Mouse (Mus musculus) neural tube, embryonic 12.5 days (tissue): ENCODE results near the gene Cdh23. TPM values are rescaled to one million over a fixed set of nuclear protein-coding genes. Genes with fewer than 3 reads are reported as not detected.

Source experiments
- ATAC-seq: fragments of 200-750 bp; cut with Nextera tagmentation; 2 replicates; pipeline ENCODE4 v1.8.0; 2017; ENCODE audit warnings: low read depth, mild to moderate bottlenecking, moderate TSS enrichment, moderate library complexity; ENCODE audit not compliant: low FRiP score
- H3K27ac ChIP-seq: fragments of 300-500 bp; sonication (generic); 2 replicates; pipeline ENCODE4 v1.5.1; 2016
- H3K27me3 ChIP-seq: fragments of 300-500 bp; sonication (generic); replicated peaks from 2 replicates; pipeline ENCODE4 v1.6.1; 2016; ENCODE audit warnings: mild to moderate bottlenecking
- H3K36me3 ChIP-seq: fragments of 300-500 bp; sonication (generic); 2 replicates; pipeline ENCODE4 v1.6.1; 2016; ENCODE audit warnings: mild to moderate bottlenecking
- H3K4me1 ChIP-seq: fragments of 300-500 bp; sonication (generic); 2 replicates; pipeline ENCODE4 v1.6.1; 2016
- H3K4me2 ChIP-seq: fragments of 300-500 bp; sonication (generic); replicated peaks from 2 replicates; pipeline ENCODE4 v1.6.1; 2016; ENCODE audit warnings: mild to moderate bottlenecking
- H3K4me3 ChIP-seq: fragments of 300-500 bp; sonication (generic); 2 replicates; pipeline ENCODE4 v1.5.1; 2016
- H3K9ac ChIP-seq: fragments of 300-500 bp; sonication (generic); 2 replicates; pipeline ENCODE4 v1.6.1; 2016; ENCODE audit warnings: mild to moderate bottlenecking
- H3K9me3 ChIP-seq: fragments of 300-500 bp; sonication (generic); 2 replicates; pipeline ENCODE4 v1.6.1; 2016; ENCODE audit warnings: mild to moderate bottlenecking
- WGBS: fragments of 180-500 bp; shearing (Covaris S2); methylation state at CpG from one replicate; pipeline ENCODE4 v1.1.7; 2016; 5-methylcytosine and 5-hydroxymethylcytosine counted together
- polyA plus RNA-seq: library from polyadenylated mRNA; unstranded; fragments of >200 nt; fragmentation: Nextera tagmentation; extraction: Ambion mirVana; gene quantifications from 2 replicates; pipeline ENCODE4 v1.2.1, GENCODE M21; 2016

The Cdh23 gene
- polyA plus RNA-seq, 1 experiment from 2014 or later = 1.0 TPM

DNA sequence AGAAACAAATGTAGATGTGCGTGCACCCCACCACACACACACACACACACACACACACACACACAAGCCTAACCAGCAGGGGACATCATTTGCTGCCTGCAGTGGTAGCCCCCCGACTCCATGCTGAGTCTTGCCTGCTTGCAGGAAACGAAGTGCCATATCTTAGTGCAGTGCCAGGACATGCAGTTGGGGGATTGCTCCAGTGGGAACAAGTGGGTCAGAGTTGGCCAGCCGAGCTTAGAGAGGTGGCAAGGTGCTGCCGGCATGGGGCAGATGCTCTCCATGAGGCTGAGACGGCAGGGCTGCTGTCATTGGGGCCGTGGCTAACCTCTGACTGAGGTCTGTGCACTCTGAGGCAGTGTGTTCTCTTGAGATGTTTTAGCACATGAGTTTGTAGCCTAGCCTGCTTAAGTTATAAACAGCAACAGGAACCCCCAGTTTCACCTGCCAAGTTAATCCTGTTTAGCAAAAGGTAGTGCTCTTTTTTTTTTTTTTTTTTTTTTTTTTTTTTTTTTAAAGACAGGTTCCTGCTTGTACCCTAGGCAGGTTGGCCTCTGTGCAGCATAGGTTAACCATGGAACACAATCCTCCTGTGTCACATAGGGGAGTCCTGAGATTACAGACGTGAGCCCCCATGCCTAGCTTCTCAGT, 416.9 kb downstream of the Cdh23 start:
- Histone ChIP-seq H3K4me1 (peaks cover 38% of the 10 kb centered on the region), H3K36me3 (no peaks in the 10 kb centered on the region), H3K4me2 (peak overlapping the region; percentile 88), H3K9ac (peak overlapping the region; percentile 22; the same call in 1 of the 2 replicates), H3K9me3 (no peaks in the 10 kb centered on the region), H3K27me3 (no peaks in the 10 kb centered on the region), H3K4me3 (peak overlapping the region; percentile 1; the same call in 1 of the 2 replicates), H3K27ac (no peak overlapping the region)
- 69% methylated on average over 8 of the region's 8 CpGs for WGBS
- ATAC-seq = no peak

DNA sequence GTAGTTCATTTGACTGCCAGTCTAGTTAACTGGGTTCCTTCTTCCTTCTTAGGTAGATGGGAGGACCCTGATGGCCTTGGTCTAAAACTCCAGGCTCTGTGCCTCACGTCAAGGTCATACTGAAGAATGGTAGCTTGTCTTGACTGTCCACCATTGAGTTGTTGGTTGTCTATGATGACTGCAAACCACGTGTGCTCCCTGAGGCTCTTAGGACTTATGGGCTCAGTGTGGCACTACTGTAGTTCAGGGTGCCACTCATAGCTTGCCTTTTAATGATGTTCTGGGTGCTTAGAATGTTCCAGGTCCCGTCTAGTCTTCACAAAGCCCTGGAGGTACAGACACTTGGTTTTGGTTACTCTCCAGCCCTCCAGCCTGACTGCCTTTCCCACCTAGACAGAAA, 417.5 kb downstream of the Cdh23 start:
- H3K27ac ChIP-seq = no peak overlapping the region
- 84% methylated on average over 3 of the region's 3 CpGs for WGBS
- peak overlapping the region; percentile 1 for H3K4me3 ChIP-seq
- H3K9me3 ChIP-seq = no peaks in the 10 kb centered on the region
- H3K4me1 ChIP-seq = peaks cover 32% of the 10 kb centered on the region
- no peak overlapping the region for H3K9ac ChIP-seq
- no peaks in the 10 kb centered on the region for H3K27me3 ChIP-seq
- no peaks in the 10 kb centered on the region for H3K36me3 ChIP-seq
- ATAC-seq = no peak
- peak overlapping the region; percentile 88 for H3K4me2 ChIP-seq

DNA sequence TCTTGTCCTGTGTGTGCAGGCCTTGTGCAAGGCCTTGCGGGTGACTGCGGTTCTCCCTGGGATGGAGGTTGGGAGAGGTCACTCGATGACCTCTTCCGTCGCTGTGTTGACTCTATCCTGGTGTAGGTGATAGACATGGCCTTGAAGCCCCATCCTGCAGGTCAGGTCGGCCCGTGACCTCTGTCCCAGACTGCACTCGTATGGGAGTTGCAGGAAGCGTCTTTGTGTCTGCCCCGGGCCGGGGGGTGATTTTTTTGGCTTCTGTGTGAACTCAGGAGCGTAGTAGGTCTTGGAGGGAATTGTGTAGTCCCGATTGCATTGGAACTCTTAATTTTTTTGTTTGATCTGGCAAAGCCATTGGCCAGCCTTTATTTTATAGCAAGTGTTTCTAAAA, 418.3 kb downstream of the Cdh23 start:
- H3K4me3 ChIP-seq = peak overlapping the region; percentile 82
- H3K4me1 ChIP-seq = peaks cover 27% of the 10 kb centered on the region
- H3K9ac ChIP-seq = peak overlapping the region; percentile 88
- H3K9me3 ChIP-seq = no peaks in the 10 kb centered on the region
- ATAC-seq = no peak
- H3K36me3 ChIP-seq = no peaks in the 10 kb centered on the region
- peak overlapping the region; percentile 88 for H3K4me2 ChIP-seq
- peak overlapping the region; percentile 76 for H3K27ac ChIP-seq
- 10% methylated on average over 13 of the region's 13 CpGs for WGBS
- no peaks in the 10 kb centered on the region for H3K27me3 ChIP-seq

- Histone ChIP-seq H3K9me3 (no peaks in the 10 kb centered on the region), H3K36me3 (no peaks in the 10 kb centered on the region), H3K27me3 (no peaks in the 10 kb centered on the region), H3K9ac (peak within 1 kb of the TSS; percentile 88), H3K4me1 (peaks cover 27% of the 10 kb centered on the region), H3K4me2 (peak within 1 kb of the TSS; percentile 88), H3K4me3 (peak within 1 kb of the TSS; percentile 82), H3K27ac (peak within 1 kb of the TSS; percentile 76)
- peak; percentile 92 for ATAC-seq
- 2% methylated on average over 54 of the region's 54 CpGs for WGBS
Measured at GRCm38 (mm10) chr10:60277207-60278005, 418.9 kb downstream of the Cdh23 start, which contains the start of gene Psap. Gene Psap (plus strand): TSS chr10:60277627.

GRCm38 (mm10) chr10:60273382-60273781, 422.9 kb downstream of the Cdh23 start:
- no peak overlapping the region for H3K9ac ChIP-seq
- no peaks in the 10 kb centered on the region for H3K9me3 ChIP-seq
- H3K4me2 ChIP-seq = no peak overlapping the region
- peaks cover 2% of the 10 kb centered on the region; the same call in 1 of the 2 replicates for H3K4me1 ChIP-seq
- H3K36me3 ChIP-seq = no peaks in the 10 kb centered on the region
- no peak overlapping the region for H3K4me3 ChIP-seq
- no peak overlapping the region for H3K27ac ChIP-seq
- no peak for ATAC-seq
- no peaks in the 10 kb centered on the region for H3K27me3 ChIP-seq
- WGBS = 71% methylated on average over 6 of the region's 6 CpGs

- Histone ChIP-seq H3K4me1 (no peaks in the 10 kb centered on the region), H3K9ac (no peak overlapping the region), H3K4me2 (no peak overlapping the region), H3K27me3 (no peaks in the 10 kb centered on the region), H3K36me3 (no peaks in the 10 kb centered on the region), H3K9me3 (no peaks in the 10 kb centered on the region), H3K4me3 (no peak overlapping the region), H3K27ac (no peak overlapping the region)
- WGBS = 61% methylated on average over 6 of the region's 6 CpGs
- ATAC-seq = no peak
Measured at GRCm38 (mm10) chr10:60272241-60272640, 424.0 kb downstream of the Cdh23 start.

GRCm38 (mm10) chr10:60271015-60271414, 425.3 kb downstream of the Cdh23 start:
- no peaks in the 10 kb centered on the region for H3K4me1 ChIP-seq
- 72% methylated on average over 6 of the region's 6 CpGs for WGBS

GRCm38 (mm10) chr10:60269141-60270064, 426.9 kb downstream of the Cdh23 start:
- no peaks in the 10 kb centered on the region for H3K27me3 ChIP-seq
- WGBS = 84% methylated on average over 13 of the region's 13 CpGs
- H3K9ac ChIP-seq = no peak overlapping the region
- no peak overlapping the region for H3K4me3 ChIP-seq
- no peak overlapping the region for H3K4me2 ChIP-seq
- no peaks in the 10 kb centered on the region for H3K9me3 ChIP-seq
- no peak overlapping the region for H3K27ac ChIP-seq
- H3K36me3 ChIP-seq = no peaks in the 10 kb centered on the region
- no peaks in the 10 kb centered on the region for H3K4me1 ChIP-seq
- no peak for ATAC-seq

More at GRCm38 (mm10) chr10:60271015-60271414, 425.3 kb downstream of the Cdh23 start:
- ATAC-seq = no peak
- Histone ChIP-seq H3K9me3 (no peaks in the 10 kb centered on the region), H3K27ac (no peak overlapping the region), H3K4me3 (no peak overlapping the region), H3K4me2 (no peak overlapping the region), H3K36me3 (no peaks in the 10 kb centered on the region), H3K9ac (no peak overlapping the region), H3K27me3 (no peaks in the 10 kb centered on the region)

- Histone ChIP-seq H3K9ac (no peak overlapping the region), H3K4me3 (no peak overlapping the region), H3K36me3 (no peaks in the 10 kb centered on the region), H3K27ac (no peak overlapping the region), H3K27me3 (no peaks in the 10 kb centered on the region), H3K9me3 (no peaks in the 10 kb centered on the region), H3K4me1 (no peaks in the 10 kb centered on the region), H3K4me2 (no peak overlapping the region)
- ATAC-seq = no peak
- 87% methylated on average over 11 of the region's 11 CpGs for WGBS
Measured at GRCm38 (mm10) chr10:60268738-60269137, 427.6 kb downstream of the Cdh23 start.

DNA sequence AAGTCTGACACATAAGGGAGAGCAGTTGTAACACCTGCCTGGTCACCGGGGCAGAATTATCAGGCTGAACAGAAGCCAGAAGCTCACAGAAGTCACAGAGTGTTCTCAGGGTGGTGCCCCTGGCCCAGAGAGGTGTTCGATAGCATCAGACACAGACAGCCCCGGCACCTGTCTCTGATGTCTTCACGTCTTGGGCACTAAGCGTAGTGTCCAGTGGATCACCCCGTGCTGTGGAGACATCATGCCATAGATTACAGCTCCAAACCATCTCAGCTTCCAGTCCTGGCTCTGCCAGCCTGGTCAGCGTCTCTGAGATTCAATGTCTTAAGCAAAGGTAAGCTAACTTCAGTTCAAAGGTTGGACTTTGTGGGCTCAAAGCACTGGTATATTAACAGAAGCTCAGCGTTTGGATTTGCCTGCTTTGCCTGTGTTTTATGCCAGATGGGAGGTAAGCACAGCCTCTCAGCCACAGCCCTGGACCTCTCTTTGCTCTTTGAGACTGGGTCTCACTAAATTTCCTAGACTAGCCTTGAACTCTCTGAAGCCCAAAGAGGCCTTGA, 429.4 kb downstream of the Cdh23 start:
- Histone ChIP-seq H3K9me3 (no peaks in the 10 kb centered on the region), H3K4me3 (no peak overlapping the region), H3K36me3 (no peaks in the 10 kb centered on the region), H3K27ac (no peak overlapping the region), H3K4me2 (no peak overlapping the region), H3K9ac (no peak overlapping the region), H3K27me3 (no peaks in the 10 kb centered on the region), H3K4me1 (peaks cover 8% of the 10 kb centered on the region)
- ATAC-seq = no peak
- WGBS = 91% methylated on average over 8 of the region's 8 CpGs

- H3K9me3 ChIP-seq = no peaks in the 10 kb centered on the region
- H3K9ac ChIP-seq = no peak overlapping the region
- H3K27ac ChIP-seq = no peak overlapping the region
- no peaks in the 10 kb centered on the region for H3K27me3 ChIP-seq
- 80% methylated on average over 10 of the region's 10 CpGs for WGBS
- H3K4me1 ChIP-seq = peaks cover 8% of the 10 kb centered on the region
- H3K4me2 ChIP-seq = no peak overlapping the region
- no peak for ATAC-seq
- H3K4me3 ChIP-seq = no peak overlapping the region
- H3K36me3 ChIP-seq = no peaks in the 10 kb centered on the region
Measured at GRCm38 (mm10) chr10:60265252-60265651, 431.0 kb downstream of the Cdh23 start.
